Mouse (Mus musculus): ENCODE results near the gene Prkag3. TPM values are rescaled to one million over a fixed set of nuclear protein-coding genes. Genes with fewer than 3 reads are reported as not detected.
A peak's percentile ranks its signal among the peaks of the same experiment; 100 is the strongest.

Gene Prkag3
- polyA plus RNA-seq, 1 experiment from 2014 or later = not detected

GRCm38 (mm10) chr1:74713859-74714730 lies 34.9 kb downstream of the Prkag3 start:
- peak overlapping the region; percentile 39; the same call in 1 of the 2 replicates for H3K27ac ChIP-seq (replicated peaks; ENCODE audit: low read depth, low read length)
- no peak for DNase-seq (ENCODE audit: low spot score)
- H3K27me3 ChIP-seq (ENCODE audit: control insufficient read depth, insufficient read depth, low read length) = no peaks in the 10 kb centered on the region
- no peak for ATAC-seq (ENCODE audit: insufficient number of reproducible peaks, low FRiP score, low TSS enrichment, low read depth)
- H3K4me1 ChIP-seq (ENCODE audit: control insufficient read depth, insufficient read depth, low read length) = peaks cover 12% of the 10 kb centered on the region; the same call in 1 of the 2 replicates
- peak overlapping the region; percentile 94 for H3K4me2 ChIP-seq (ENCODE audit: low read depth, severe bottlenecking)
- 20% methylated on average over 12 of the region's 12 CpGs for WGBS
- H3K36me3 ChIP-seq (ENCODE audit: control insufficient read depth, insufficient read depth, low read length) = no peaks in the 10 kb centered on the region
- H3K4me3 ChIP-seq (ENCODE audit: low read depth, low read length) = peak overlapping the region; percentile 60
- no peaks in the 10 kb centered on the region for H3K9me3 ChIP-seq (ENCODE audit: control insufficient read depth, low read length)
- peak overlapping the region; percentile 79 for H3K9ac ChIP-seq (ENCODE audit: low read length)

GRCm38 (mm10) chr1:74713099-74713858 lies 35.7 kb downstream of the Prkag3 start, which contains the start of gene Cyp27a1:
TSS of gene Cyp27a1 (plus strand) at chr1:74713574.
- DNase-seq (ENCODE audit: low spot score) (peak; percentile 81), ATAC-seq (ENCODE audit: insufficient number of reproducible peaks, low FRiP score, low TSS enrichment, low read depth) (peak; percentile 79)
- 1% methylated on average over 35 of the region's 35 CpGs for WGBS
- H3K9me3 ChIP-seq (ENCODE audit: control insufficient read depth, low read length) = no peaks in the 10 kb centered on the region
- peaks cover 12% of the 10 kb centered on the region; the same call in 1 of the 2 replicates for H3K4me1 ChIP-seq (ENCODE audit: control insufficient read depth, insufficient read depth, low read length)
- H3K27ac ChIP-seq (replicated peaks; ENCODE audit: low read depth, low read length) = peak within 1 kb of the TSS; percentile 51; the same call in 1 of the 2 replicates
- peak within 1 kb of the TSS; percentile 79 for H3K9ac ChIP-seq (ENCODE audit: low read length)
- H3K27me3 ChIP-seq (ENCODE audit: control insufficient read depth, insufficient read depth, low read length) = no peaks in the 10 kb centered on the region
- no peaks in the 10 kb centered on the region for H3K36me3 ChIP-seq (ENCODE audit: control insufficient read depth, insufficient read depth, low read length)
- H3K4me2 ChIP-seq (ENCODE audit: low read depth, severe bottlenecking) = peak within 1 kb of the TSS; percentile 94
- H3K4me3 ChIP-seq (ENCODE audit: low read depth, low read length) = peak within 1 kb of the TSS; percentile 60

GRCm38 (mm10) chr1:74712461-74713098 lies 36.4 kb downstream of the Prkag3 start:
- ATAC-seq (ENCODE audit: insufficient number of reproducible peaks, low FRiP score, low TSS enrichment, low read depth) (no peak), DNase-seq (ENCODE audit: low spot score) (no peak)
- H3K4me2 ChIP-seq (ENCODE audit: low read depth, severe bottlenecking) = peak overlapping the region; percentile 94
- H3K9me3 ChIP-seq (ENCODE audit: control insufficient read depth, low read length) = no peaks in the 10 kb centered on the region
- H3K9ac ChIP-seq (ENCODE audit: low read length) = peak overlapping the region; percentile 79; the same call in 1 of the 2 replicates
- peaks cover 12% of the 10 kb centered on the region; the same call in 1 of the 2 replicates for H3K4me1 ChIP-seq (ENCODE audit: control insufficient read depth, insufficient read depth, low read length)
- no peaks in the 10 kb centered on the region for H3K27me3 ChIP-seq (ENCODE audit: control insufficient read depth, insufficient read depth, low read length)
- 35% methylated on average over 5 of the region's 5 CpGs for WGBS
- H3K4me3 ChIP-seq (ENCODE audit: low read depth, low read length) = peak overlapping the region; percentile 60
- H3K27ac ChIP-seq (replicated peaks; ENCODE audit: low read depth, low read length) = no peak overlapping the region
- no peaks in the 10 kb centered on the region for H3K36me3 ChIP-seq (ENCODE audit: control insufficient read depth, insufficient read depth, low read length)

GRCm38 (mm10) chr1:74712046-74712445 lies 37.0 kb downstream of the Prkag3 start:
- no peak overlapping the region for H3K9ac ChIP-seq (ENCODE audit: low read length)
- 76% methylated on average over 4 of the region's 4 CpGs for WGBS
- ATAC-seq (ENCODE audit: insufficient number of reproducible peaks, low FRiP score, low TSS enrichment, low read depth) (no peak), DNase-seq (ENCODE audit: low spot score) (no peak)
- no peaks in the 10 kb centered on the region for H3K36me3 ChIP-seq (ENCODE audit: control insufficient read depth, insufficient read depth, low read length)
- H3K4me3 ChIP-seq (ENCODE audit: low read depth, low read length) = no peak overlapping the region
- H3K27ac ChIP-seq (replicated peaks; ENCODE audit: low read depth, low read length) = no peak overlapping the region
- no peaks in the 10 kb centered on the region for H3K27me3 ChIP-seq (ENCODE audit: control insufficient read depth, insufficient read depth, low read length)
- no peaks in the 10 kb centered on the region for H3K9me3 ChIP-seq (ENCODE audit: control insufficient read depth, low read length)
- peaks cover 12% of the 10 kb centered on the region; the same call in 1 of the 2 replicates for H3K4me1 ChIP-seq (ENCODE audit: control insufficient read depth, insufficient read depth, low read length)
- no peak overlapping the region for H3K4me2 ChIP-seq (ENCODE audit: low read depth, severe bottlenecking)

GRCm38 (mm10) chr1:74709566-74709965 lies 39.5 kb downstream of the Prkag3 start:
- H3K27ac ChIP-seq (replicated peaks; ENCODE audit: low read depth, low read length) = no peak overlapping the region
- peaks cover 7% of the 10 kb centered on the region; the same call in 1 of the 2 replicates for H3K4me1 ChIP-seq (ENCODE audit: control insufficient read depth, insufficient read depth, low read length)
- H3K4me2 ChIP-seq (ENCODE audit: low read depth, severe bottlenecking) = no peak overlapping the region
- H3K9me3 ChIP-seq (ENCODE audit: control insufficient read depth, low read length) = no peaks in the 10 kb centered on the region
- WGBS = 41% methylated on average over 6 of the region's 6 CpGs
- no peak overlapping the region for H3K9ac ChIP-seq (ENCODE audit: low read length)
- H3K36me3 ChIP-seq (ENCODE audit: control insufficient read depth, insufficient read depth, low read length) = no peaks in the 10 kb centered on the region
- H3K4me3 ChIP-seq (ENCODE audit: low read depth, low read length) = no peak overlapping the region
- no peak for DNase-seq (ENCODE audit: low spot score)
- H3K27me3 ChIP-seq (ENCODE audit: control insufficient read depth, insufficient read depth, low read length) = no peaks in the 10 kb centered on the region
- no peak for ATAC-seq (ENCODE audit: insufficient number of reproducible peaks, low FRiP score, low TSS enrichment, low read depth)

- Histone ChIP-seq H3K9me3 (ENCODE audit: control insufficient read depth, low read length) (no peaks in the 10 kb centered on the region), H3K27ac (replicated peaks; ENCODE audit: low read depth, low read length) (no peak overlapping the region), H3K4me3 (ENCODE audit: low read depth, low read length) (no peak overlapping the region), H3K27me3 (ENCODE audit: control insufficient read depth, insufficient read depth, low read length) (no peaks in the 10 kb centered on the region), H3K9ac (ENCODE audit: low read length) (no peak overlapping the region), H3K4me1 (ENCODE audit: control insufficient read depth, insufficient read depth, low read length) (no peaks in the 10 kb centered on the region), H3K4me2 (ENCODE audit: low read depth, severe bottlenecking) (no peak overlapping the region), H3K36me3 (ENCODE audit: control insufficient read depth, insufficient read depth, low read length) (no peaks in the 10 kb centered on the region)
- no peak for DNase-seq (ENCODE audit: low spot score)
- ATAC-seq (ENCODE audit: insufficient number of reproducible peaks, low FRiP score, low TSS enrichment, low read depth) = no peak
- WGBS = 70% methylated on average over 5 of the region's 5 CpGs
Observed at GRCm38 (mm10) chr1:74705016-74705415, 44.0 kb downstream of the Prkag3 start.

- Histone ChIP-seq H3K27ac (replicated peaks; ENCODE audit: low read depth, low read length) (no peak overlapping the region), H3K27me3 (ENCODE audit: control insufficient read depth, insufficient read depth, low read length) (no peaks in the 10 kb centered on the region), H3K36me3 (ENCODE audit: control insufficient read depth, insufficient read depth, low read length) (no peaks in the 10 kb centered on the region; the same call in 1 of the 2 replicates), H3K4me1 (ENCODE audit: control insufficient read depth, insufficient read depth, low read length) (no peaks in the 10 kb centered on the region), H3K9me3 (ENCODE audit: control insufficient read depth, low read length) (no peaks in the 10 kb centered on the region), H3K4me3 (ENCODE audit: low read depth, low read length) (no peak overlapping the region), H3K9ac (ENCODE audit: low read length) (no peak overlapping the region), H3K4me2 (ENCODE audit: low read depth, severe bottlenecking) (no peak overlapping the region)
- ATAC-seq (ENCODE audit: insufficient number of reproducible peaks, low FRiP score, low TSS enrichment, low read depth) (no peak), DNase-seq (ENCODE audit: low spot score) (no peak)
- 85% methylated on average over 3 of the region's 3 CpGs for WGBS
Observed at GRCm38 (mm10) chr1:74704156-74704555, 44.9 kb downstream of the Prkag3 start.

- H3K9me3 ChIP-seq (ENCODE audit: control insufficient read depth, low read length) = no peaks in the 10 kb centered on the region
- no peak overlapping the region for H3K9ac ChIP-seq (ENCODE audit: low read length)
- ATAC-seq (ENCODE audit: insufficient number of reproducible peaks, low FRiP score, low TSS enrichment, low read depth) (no peak), DNase-seq (ENCODE audit: low spot score) (no peak)
- no peaks in the 10 kb centered on the region for H3K4me1 ChIP-seq (ENCODE audit: control insufficient read depth, insufficient read depth, low read length)
- H3K27me3 ChIP-seq (ENCODE audit: control insufficient read depth, insufficient read depth, low read length) = no peaks in the 10 kb centered on the region
- H3K27ac ChIP-seq (replicated peaks; ENCODE audit: low read depth, low read length) = no peak overlapping the region
- H3K4me3 ChIP-seq (ENCODE audit: low read depth, low read length) = no peak overlapping the region
- H3K36me3 ChIP-seq (ENCODE audit: control insufficient read depth, insufficient read depth, low read length) = peaks cover 4% of the 10 kb centered on the region; the same call in 1 of the 2 replicates
- WGBS = 87% methylated on average over 6 of the region's 6 CpGs
- no peak overlapping the region for H3K4me2 ChIP-seq (ENCODE audit: low read depth, severe bottlenecking)
Observed at GRCm38 (mm10) chr1:74702142-74702553, 46.9 kb downstream of the Prkag3 start.

Data from limb, embryonic 11.5 days (tissue).